Mouse (Mus musculus) MEL (cell line): ENCODE results near the gene Atp10a. TPM values are rescaled to one million over a fixed set of nuclear protein-coding genes. Genes with fewer than 3 reads are reported as not detected.

Experiments used
- DNase-seq: peaks from one replicate; pipeline ENCODE4 v3.0.0; 2011; ENCODE audit warnings: low read depth, low spot score
- H3K27ac ChIP-seq: 2 replicates; pipeline ENCODE4 v1.5.1; 2012; ENCODE audit warnings: low read depth, mild to moderate bottlenecking, control low read depth, low read length, moderate library complexity; ENCODE audit not compliant: control insufficient read depth
- H3K27me3 ChIP-seq, 2 experiments: fragments of 150-350 bp in 1 of 2; sonication (generic) in 1 of 2; 2 replicates each; pipeline ENCODE4 v1.6.1; 2012; ENCODE audit warnings: low read length in 2 of 2, mild to moderate bottlenecking in 2 of 2, improper control_type of control experiment in 1 of 2, moderate library complexity in 1 of 2; ENCODE audit not compliant: insufficient read depth in 2 of 2, control insufficient read depth in 1 of 2
- H3K36me3 ChIP-seq, 2 experiments: 2 replicates each; pipeline ENCODE4 v1.6.1; 2012 to 2014; ENCODE audit warnings: low read length in 2 of 2, improper control_type of control experiment in 1 of 2, inconsistent platforms in 1 of 2, mild to moderate bottlenecking in 1 of 2; ENCODE audit not compliant: insufficient read depth in 2 of 2, control insufficient read depth in 1 of 2
- H3K4me1 ChIP-seq, 2 experiments: fragments of 150-350 bp in 1 of 2; sonication (generic) in 1 of 2; 2 replicates each; pipeline ENCODE4 v1.6.1; 2012; ENCODE audit warnings: low read length in 2 of 2, improper control_type of control experiment in 1 of 2, mild to moderate bottlenecking in 1 of 2; ENCODE audit not compliant: insufficient read depth in 2 of 2, control insufficient read depth in 1 of 2
- H3K4me3 ChIP-seq, 2 experiments: fragments of 150-350 bp in 1 of 2; sonication (generic) in 1 of 2; 2 replicates each; pipeline ENCODE4 v1.5.1; 2012; ENCODE audit warnings: low read depth in 2 of 2, low read length in 2 of 2, mild to moderate bottlenecking in 2 of 2, moderate library complexity in 2 of 2, control low read depth in 1 of 2, improper control_type of control experiment in 1 of 2; ENCODE audit not compliant: control insufficient read depth in 1 of 2, insufficient read depth in 1 of 2
- H3K79me2 ChIP-seq: 2 replicates; pipeline ENCODE4 v1.6.1; 2012; ENCODE audit warnings: mild to moderate bottlenecking, low read length, moderate library complexity; ENCODE audit not compliant: control insufficient read depth, poor library complexity, insufficient read depth
- H3K9ac ChIP-seq: 2 replicates; pipeline ENCODE4 v1.6.1; 2012; ENCODE audit warnings: low read depth, mild to moderate bottlenecking, control low read depth, low read length, moderate library complexity; ENCODE audit not compliant: control insufficient read depth, poor library complexity, severe bottlenecking
- H3K9me3 ChIP-seq: fragments of 150-350 bp; sonication (generic); replicated peaks from 2 replicates; pipeline ENCODE4 v1.6.1; 2012; ENCODE audit warnings: mild to moderate bottlenecking, low read length, improper control_type of control experiment, moderate library complexity; ENCODE audit not compliant: insufficient read depth
- CHD2 ChIP-seq: IDR thresholded peaks from 2 replicates; pipeline ENCODE4 v1.6.1; 2011; ENCODE audit warnings: low read length, improper control_type of control experiment
- CTCF ChIP-seq, 3 experiments: IDR thresholded peaks in 2 of 3; conservative IDR thresholded peaks in 1 of 3; 2 replicates each; pipeline ENCODE4 v1.5.1; 2011 to 2012; ENCODE audit warnings: low read length in 3 of 3, low read depth in 2 of 3, mild to moderate bottlenecking in 2 of 3, improper control_type of control experiment in 1 of 3, inconsistent platforms in 1 of 3, mixed read lengths in 1 of 3, moderate library complexity in 1 of 3; ENCODE audit not compliant: control insufficient read depth in 1 of 3, insufficient read depth in 1 of 3, poor library complexity in 1 of 3, severe bottlenecking in 1 of 3
- ETS1 ChIP-seq: IDR thresholded peaks from 2 replicates; pipeline ENCODE4 v1.6.1; 2012; ENCODE audit warnings: low read depth, mild to moderate bottlenecking, inconsistent platforms, low read length, improper control_type of control experiment, moderate library complexity
- GABPA ChIP-seq: IDR thresholded peaks from 2 replicates; pipeline ENCODE4 v1.6.1; 2012; ENCODE audit warnings: low read depth, mild to moderate bottlenecking, inconsistent platforms, low read length, improper control_type of control experiment, moderate library complexity
- HCFC1 ChIP-seq: IDR thresholded peaks from 2 replicates; pipeline ENCODE4 v1.6.1; 2012; ENCODE audit warnings: low read depth, mild to moderate bottlenecking, inconsistent platforms, low read length, improper control_type of control experiment, moderate library complexity
- KAT2A ChIP-seq: conservative IDR thresholded peaks from 2 replicates; pipeline ENCODE4 v1.6.1; 2012; ENCODE audit warnings: low read depth, low read length, improper control_type of control experiment, inconsistent platforms
- MAX ChIP-seq: IDR thresholded peaks from 2 replicates; pipeline ENCODE4 v1.6.1; 2011; ENCODE audit warnings: low read length, improper control_type of control experiment
- MEF2A ChIP-seq: IDR thresholded peaks from 2 replicates; pipeline ENCODE4 v1.6.1; 2014; ENCODE audit warnings: low read depth, mild to moderate bottlenecking, inconsistent platforms, low read length, improper control_type of control experiment; ENCODE audit not compliant: poor library complexity, insufficient replicate concordance, severe bottlenecking; ENCODE audit errors: extremely low read depth
- NRF1 ChIP-seq: IDR thresholded peaks from 2 replicates; pipeline ENCODE4 v1.6.1; 2014; ENCODE audit warnings: low read depth, mild to moderate bottlenecking, inconsistent platforms, low read length, improper control_type of control experiment, moderate library complexity; ENCODE audit not compliant: poor library complexity, insufficient read depth, severe bottlenecking
- POLR2A ChIP-seq, 2 experiments: IDR thresholded peaks; 2 replicates each; pipeline ENCODE4 v1.6.1; 2011 to 2012; ENCODE audit warnings: low read length in 2 of 2, mild to moderate bottlenecking in 2 of 2, control low read depth in 1 of 2, improper control_type of control experiment in 1 of 2, low read depth in 1 of 2, moderate library complexity in 1 of 2; ENCODE audit not compliant: control insufficient read depth in 1 of 2, insufficient read depth in 1 of 2, poor library complexity in 1 of 2
- POLR2AphosphoS2 ChIP-seq: IDR thresholded peaks from 2 replicates; pipeline ENCODE4 v1.6.1; 2011; ENCODE audit warnings: low read length, improper control_type of control experiment
- RAD21 ChIP-seq: IDR thresholded peaks from 2 replicates; pipeline ENCODE4 v1.6.1; 2011; ENCODE audit warnings: mild to moderate bottlenecking, low read depth, low read length, improper control_type of control experiment
- RCOR1 ChIP-seq: IDR thresholded peaks from 2 replicates; pipeline ENCODE4 v1.6.1; 2012; ENCODE audit warnings: low read depth, mild to moderate bottlenecking, inconsistent platforms, low read length, improper control_type of control experiment
- SIN3A ChIP-seq: IDR thresholded peaks from 2 replicates; pipeline ENCODE4 v1.6.1; 2012; ENCODE audit warnings: low read length, improper control_type of control experiment, inconsistent platforms
- TAL1 ChIP-seq: IDR thresholded peaks from 2 replicates; pipeline ENCODE4 v1.6.1; 2012; ENCODE audit warnings: mild to moderate bottlenecking, inconsistent platforms, low read length, moderate library complexity, mixed read lengths
- TBP ChIP-seq: IDR thresholded peaks from 2 replicates; pipeline ENCODE4 v1.8.0; 2011; ENCODE audit warnings: low read depth, low read length, improper control_type of control experiment
- TCF12 ChIP-seq: IDR thresholded peaks from 2 replicates; pipeline ENCODE4 v1.6.1; 2014; ENCODE audit warnings: low read depth, mild to moderate bottlenecking, inconsistent platforms, low read length, improper control_type of control experiment, moderate library complexity
- USF2 ChIP-seq, 2 experiments: IDR thresholded peaks; 2 replicates each; pipeline ENCODE4 v1.6.1; 2011 to 2012; ENCODE audit warnings: improper control_type of control experiment in 2 of 2, low read length in 2 of 2, borderline replicate concordance in 1 of 2, inconsistent platforms in 1 of 2, low read depth in 1 of 2, mild to moderate bottlenecking in 1 of 2; ENCODE audit not compliant: insufficient read depth in 1 of 2
- ZC3H11A ChIP-seq: IDR thresholded peaks from 2 replicates; pipeline ENCODE4 v1.6.1; 2012; ENCODE audit warnings: low read depth, mild to moderate bottlenecking, inconsistent platforms, low read length, improper control_type of control experiment
- ZMIZ1 ChIP-seq: IDR thresholded peaks from 2 replicates; pipeline ENCODE4 v1.6.1; 2012; ENCODE audit warnings: low read depth, mild to moderate bottlenecking, inconsistent platforms, low read length, improper control_type of control experiment, moderate library complexity
- ZNF384 ChIP-seq: IDR thresholded peaks from 2 replicates; pipeline ENCODE4 v1.6.1; 2012; ENCODE audit warnings: low read depth, mild to moderate bottlenecking, inconsistent platforms, low read length, improper control_type of control experiment
- polyA plus RNA-seq, 2 experiments: library from polyadenylated mRNA; stranded (reverse) in 1 of 2; unstranded in 1 of 2; fragments of >175 nt in 1 of 2; fragments of >200 nt in 1 of 2; gene quantifications; 2 replicates each; pipeline versions ENCODE4 v1.2.1 to v1.2.4; 2012; ENCODE audit warnings: low replicate concordance in 2 of 2, low read depth in 1 of 2; ENCODE audit not compliant: insufficient read length in 2 of 2, insufficient read depth in 1 of 2, missing spikeins in 1 of 2
- total RNA-seq: library from RNA; depleted of rRNA; stranded (reverse); fragments of 300-350 nt; gene quantifications from 2 replicates; pipeline ENCODE4 v1.2.3, GENCODE M21; 2012

Gene Atp10a
- total and polyA plus RNA-seq, 3 experiments: not detected

DNA sequence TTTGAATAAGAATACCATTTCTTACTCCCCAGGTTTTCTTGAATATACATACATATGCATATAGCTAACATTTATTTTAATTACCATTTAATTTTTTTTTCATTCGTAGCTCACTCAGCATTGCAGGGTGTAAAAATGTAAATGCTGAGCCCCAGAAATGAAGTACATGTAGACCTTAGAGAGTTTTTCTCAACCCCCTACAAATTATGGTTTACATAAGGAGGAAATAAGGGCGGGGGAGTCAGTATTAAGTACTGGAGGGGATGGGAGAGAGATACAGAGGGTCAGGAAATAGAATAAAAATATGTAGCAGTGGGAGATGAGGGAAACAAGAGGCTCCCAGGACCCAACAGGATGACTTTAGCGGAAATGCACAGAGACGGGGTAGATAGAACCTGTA lies 188.5 kb downstream of the Atp10a start:
- H3K27me3 ChIP-seq: no peaks in the 10 kb centered on the region
- TF ChIP-seq GABPA (no peak), ETS1 (no peak), TBP (no peak), CHD2 (no peak), MAX (no peak), ZMIZ1 (no peak), POLR2A (IDR thresholded peaks at IDR 0.05; ENCODE audit: control insufficient read depth in 1 of 2, insufficient read depth in 1 of 2, low read depth in 1 of 2, low read length in 2 of 2, poor library complexity in 1 of 2) (no peak), USF2 (IDR thresholded peaks at IDR 0.05; ENCODE audit: borderline replicate concordance in 1 of 2, insufficient read depth in 1 of 2, low read depth in 1 of 2, low read length in 2 of 2) (no peak), CTCF (IDR thresholded peaks at IDR 0.05 in 2 of 3, conservative IDR thresholded peaks at IDR 0.05 in 1 of 3; ENCODE audit: control insufficient read depth in 1 of 3, insufficient read depth in 1 of 3, low read depth in 2 of 3, low read length in 3 of 3, poor library complexity in 1 of 3, severe bottlenecking in 1 of 3) (no peak), TAL1 (no peak), RAD21 (no peak), TCF12 (no peak), POLR2AphosphoS2 (no peak), KAT2A (no peak), RCOR1 (no peak), NRF1 (no peak), HCFC1 (no peak), MEF2A (no peak), ZC3H11A (no peak), ZNF384 (no peak)
- TF ChIP-seq, all 39 proteins: peak for 0
- Histone ChIP-seq H3K79me2 (no peaks in the 10 kb centered on the region), H3K4me1 (no peaks in the 10 kb centered on the region), H3K9ac (no peak overlapping the region), H3K4me3 (no peak overlapping the region), H3K27ac (no peak overlapping the region), H3K36me3 (no peaks in the 10 kb centered on the region), H3K9me3 (no peaks in the 10 kb centered on the region)
- DNase-seq: no peak

DNA sequence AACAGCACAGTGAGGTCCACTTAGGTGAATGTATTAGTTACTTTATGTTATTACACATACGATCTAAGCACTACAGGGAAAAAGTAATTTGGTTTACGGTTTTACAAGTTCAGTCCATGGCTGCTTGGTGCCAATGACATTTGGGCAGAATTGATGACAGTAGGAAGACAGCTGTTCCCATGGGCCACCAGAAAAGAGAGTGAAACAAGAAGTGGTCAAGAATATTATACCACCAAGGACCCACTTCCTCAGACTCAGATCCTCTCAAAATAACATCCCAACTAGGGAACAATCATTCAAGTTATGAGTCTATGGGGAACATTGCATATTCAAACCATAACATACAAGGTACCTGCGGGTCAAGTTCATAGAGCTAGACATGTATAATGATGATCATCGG lies 203.0 kb downstream of the Atp10a start:
- no peak overlapping the region for H3K27ac ChIP-seq
- H3K36me3 ChIP-seq: no peaks in the 10 kb centered on the region
- no peaks in the 10 kb centered on the region for H3K79me2 ChIP-seq
- DNase-seq: no peak
- H3K9ac ChIP-seq: no peak overlapping the region
- H3K27me3 ChIP-seq: no peaks in the 10 kb centered on the region
- no peak for TF ChIP-seq TAL1
- no peak for TF ChIP-seq KAT2A
- no peak for TF ChIP-seq SIN3A
- TF ChIP-seq, all 39 proteins: peak for 0
- no peak overlapping the region for H3K4me3 ChIP-seq
- H3K9me3 ChIP-seq: no peaks in the 10 kb centered on the region
- H3K4me1 ChIP-seq: no peaks in the 10 kb centered on the region
